Mouse (Mus musculus): Measurements from ENCODE around the gene Slc16a6. TPM values are rescaled to one million over a fixed set of nuclear protein-coding genes. Genes with fewer than 3 reads are reported as not detected.
"Not testable (repeated sequence)": the region's sequence is repeated elsewhere in the genome, so short reads cannot be mapped to it uniquely, and the experiment has no call there.

The Slc16a6 gene
- 1 to 10 TPM; 7.3 to 7.7 TPM for total RNA-seq (2021)
- long read RNA-seq, experiment 1, transcript Slc16a6-203 (6 exons, 2,354 nt): major isoform, 10 of 11 reads
- long read RNA-seq, experiment 1, partial matches to known transcripts: 1 of 11 reads
- long read RNA-seq, experiment 1, other reads (novel, unspliced or antisense): 0 of 11 reads
- long read RNA-seq, experiment 2, transcript Slc16a6-203 (6 exons, 2,354 nt): major isoform, 5 of 8 reads
- long read RNA-seq, experiment 2, partial matches to known transcripts: 1 of 8 reads
- long read RNA-seq, experiment 2, other reads (novel, unspliced or antisense): 2 of 8 reads

DNA sequence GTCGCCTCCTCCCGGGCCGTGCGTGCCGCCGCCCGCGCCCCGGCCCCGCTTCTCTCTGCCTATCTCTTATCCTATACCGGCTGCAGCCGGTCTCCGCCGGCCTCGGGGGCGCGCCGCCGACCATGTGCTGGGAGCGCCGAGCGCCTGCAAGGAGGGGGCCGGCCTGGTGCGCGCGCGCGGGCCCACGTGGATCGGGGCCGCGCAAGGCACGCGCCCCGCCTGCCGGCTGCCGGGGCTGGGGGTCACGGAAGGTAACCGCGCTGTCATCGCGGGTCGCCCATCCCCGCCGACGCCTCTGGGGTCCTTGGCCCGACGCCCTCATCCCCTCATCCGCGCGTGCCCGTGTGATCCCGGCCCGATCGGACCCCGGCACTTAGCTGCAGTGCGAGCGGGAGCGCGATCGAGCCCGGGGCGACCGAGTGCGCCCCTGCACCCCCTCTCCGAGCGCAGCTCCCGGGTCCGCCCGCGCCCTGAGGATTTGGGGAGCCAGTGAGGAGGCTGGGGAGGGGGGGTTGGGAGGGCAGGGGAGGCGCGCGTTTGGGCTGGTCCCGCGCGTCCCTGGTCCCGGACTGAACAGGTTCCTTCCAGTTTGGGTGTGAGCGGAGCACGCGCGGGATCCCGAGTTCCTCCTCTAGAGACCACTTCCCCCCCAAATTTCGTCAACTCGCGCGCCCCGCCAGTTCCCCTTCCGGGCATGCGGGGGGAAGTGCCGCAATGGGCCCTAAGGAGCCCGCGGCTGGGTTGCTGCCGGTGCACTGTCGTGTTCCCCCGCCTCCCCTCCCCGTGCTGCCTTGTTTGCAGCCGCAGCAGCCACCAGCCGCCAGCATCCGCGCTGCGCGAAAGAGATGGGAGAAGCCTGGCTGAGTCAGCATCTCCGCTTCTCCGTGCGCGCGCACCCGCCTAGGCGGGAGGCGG, at the start of gene Slc16a6, which contains the start of gene Arsg:
TSS of gene Slc16a6 (minus strand) at position 428 of the 915 bp plus-strand sequence.
TSS of gene Arsg (plus strand) at position 204 of the 915 bp plus-strand sequence.
- DNase-seq: peak; percentile 76 to 85
- intact Hi-C loops (cut with DNase I): loop anchor here (5.0 kb wide), 1 partner anchor 89 kb away; no protein-coding TSS in a partner anchor

DNA sequence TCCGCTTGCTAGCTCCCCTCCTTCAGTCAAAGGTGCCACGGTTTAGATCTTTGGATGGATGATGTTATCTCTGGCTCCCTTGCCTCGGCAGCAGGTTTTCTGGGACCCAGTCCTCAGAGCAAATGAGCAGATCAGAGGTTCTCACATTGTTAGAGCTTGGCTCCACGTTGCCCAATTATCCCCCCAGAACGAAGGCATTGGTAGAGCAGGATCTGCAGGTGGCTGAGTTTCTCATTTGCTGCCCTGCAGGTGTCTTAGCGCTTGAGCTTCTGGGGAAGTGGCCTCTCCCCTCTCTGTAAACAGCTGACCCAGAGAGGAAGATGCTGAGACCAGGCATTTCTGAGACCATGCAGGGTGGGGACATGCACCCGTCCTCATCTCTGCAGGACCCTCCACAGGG, 47.6 kb upstream of the Slc16a6 start:
- intact Hi-C loops (cut with DNase I): no loop called here

DNA sequence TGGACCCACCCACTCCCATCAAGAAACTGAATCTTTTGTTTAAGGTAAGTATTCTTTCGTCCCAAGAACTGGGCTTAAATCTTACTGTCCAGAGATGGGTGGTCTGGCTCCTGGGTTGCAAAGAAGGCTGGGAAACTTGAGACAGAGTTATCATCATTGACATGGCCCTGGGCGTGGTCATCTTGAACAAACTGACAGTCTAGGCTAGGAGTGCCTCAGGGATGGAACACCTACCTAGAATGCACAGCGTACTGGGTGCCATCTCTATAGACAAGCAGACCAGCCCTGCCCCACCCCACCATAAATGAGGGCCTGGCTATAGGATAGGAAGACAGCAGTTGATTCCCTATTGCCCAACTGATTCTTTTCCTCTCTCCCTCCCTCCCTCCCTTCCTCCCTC, 44.4 kb upstream of the Slc16a6 start:
- DNase-seq: no peak
- intact Hi-C loops (cut with DNase I): no loop called here

More for the DNA sequence above, 47.6 kb upstream of the Slc16a6 start:
- DNase-seq: no peak

DNA sequence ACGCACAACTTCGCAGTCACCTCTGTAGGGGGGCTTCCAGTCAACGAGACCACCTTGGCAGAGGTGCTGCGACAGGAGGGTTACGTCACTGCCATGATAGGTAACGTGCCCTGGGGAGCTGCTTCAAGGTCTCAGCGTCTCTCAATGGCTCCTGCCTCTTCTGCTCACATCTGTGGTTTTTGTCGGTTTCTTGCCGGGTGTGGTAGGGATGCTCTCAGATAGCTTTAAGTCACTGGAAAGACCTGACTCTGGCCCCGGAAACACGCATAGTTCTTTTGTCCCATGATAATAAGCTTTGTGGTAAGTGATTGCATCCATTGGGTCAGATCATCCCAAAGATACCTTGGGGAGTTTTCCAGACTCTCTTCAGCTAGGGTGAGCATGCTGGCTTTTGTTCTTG, 43.9 kb upstream of the Slc16a6 start:
- intact Hi-C loops (cut with DNase I): no loop called here
- no peak for DNase-seq

DNA sequence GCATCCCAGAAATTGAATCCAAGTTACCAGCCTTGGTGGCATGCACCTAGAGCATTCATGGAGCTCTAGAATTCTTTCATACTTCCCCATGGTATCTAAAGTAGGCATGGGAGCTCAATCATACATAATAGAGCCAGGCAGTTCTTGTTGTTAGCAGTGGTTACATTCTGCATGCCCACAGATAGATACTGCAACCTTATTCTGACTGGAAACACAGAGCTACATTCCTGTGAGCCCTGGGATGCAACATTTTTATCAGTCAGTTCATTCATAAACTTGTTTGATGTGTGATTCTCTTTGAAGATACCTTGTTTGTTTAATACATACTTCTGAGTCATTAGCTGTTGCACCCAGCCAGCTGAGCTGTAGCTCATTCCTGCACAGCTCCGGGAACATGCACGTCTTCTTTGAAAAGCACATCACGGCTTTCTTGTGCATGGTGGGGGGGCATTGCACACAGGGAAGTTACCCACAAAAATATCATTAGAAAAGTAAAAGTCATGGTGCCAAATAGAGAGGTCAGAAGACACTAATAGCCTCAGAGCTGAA, 40.7 kb upstream of the Slc16a6 start:
- DNase-seq: no peak
- intact Hi-C loops (cut with DNase I): no loop called here

DNA sequence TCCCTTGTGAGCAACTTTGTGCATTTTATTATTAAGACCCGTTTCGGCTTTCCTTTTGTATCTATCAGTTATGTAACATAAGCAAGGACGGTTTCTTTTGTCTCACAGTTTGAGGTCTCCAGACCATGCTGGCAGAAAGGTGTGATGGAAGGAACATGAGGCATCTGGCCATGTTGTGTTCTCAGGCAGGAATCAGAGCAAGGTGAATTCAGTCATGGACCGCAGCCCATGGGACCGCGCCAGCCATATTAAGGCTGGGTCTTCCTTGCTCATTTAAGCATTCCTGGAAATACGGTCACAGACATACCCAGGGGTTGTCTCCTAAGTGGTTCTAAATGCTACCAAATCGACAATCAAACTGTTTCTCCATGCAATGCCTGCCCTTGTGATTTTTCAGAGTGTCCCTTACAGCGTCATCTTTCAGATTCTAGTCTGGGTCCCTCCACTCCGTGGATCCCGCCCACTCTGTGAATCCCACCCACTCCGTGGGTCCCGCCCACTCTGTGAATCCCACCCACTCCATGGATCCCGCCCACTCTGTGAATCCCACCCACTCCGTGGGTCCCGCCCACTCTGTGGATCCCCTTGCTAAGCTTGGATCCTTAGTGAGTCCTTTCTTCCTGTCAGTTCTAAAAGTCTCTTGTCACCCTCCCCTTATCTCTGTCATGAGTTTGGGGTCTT, 39.7 kb upstream of the Slc16a6 start:
- intact Hi-C loops (cut with DNase I): no loop called here
- no peak for DNase-seq

DNA sequence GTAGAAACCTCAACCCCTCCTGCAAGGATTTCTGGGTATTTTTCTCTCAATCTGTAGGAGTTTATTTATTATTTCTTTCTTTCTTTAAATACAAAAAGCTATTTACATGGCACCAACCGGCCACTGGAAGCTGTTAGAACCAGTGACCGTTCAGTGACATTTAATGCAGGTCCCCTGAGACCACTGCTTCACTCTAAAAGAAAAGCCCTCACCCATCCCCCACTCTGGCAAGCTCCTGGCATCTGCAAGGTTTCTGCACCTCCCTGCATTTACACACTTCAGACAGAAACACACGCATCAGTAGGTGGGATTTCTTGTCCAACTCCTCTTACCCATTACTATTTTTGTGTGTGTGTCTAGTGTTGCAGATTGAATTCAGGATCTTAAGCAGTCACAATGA, 33.7 kb upstream of the Slc16a6 start:
- intact Hi-C loops (cut with DNase I): no loop called here

DNA sequence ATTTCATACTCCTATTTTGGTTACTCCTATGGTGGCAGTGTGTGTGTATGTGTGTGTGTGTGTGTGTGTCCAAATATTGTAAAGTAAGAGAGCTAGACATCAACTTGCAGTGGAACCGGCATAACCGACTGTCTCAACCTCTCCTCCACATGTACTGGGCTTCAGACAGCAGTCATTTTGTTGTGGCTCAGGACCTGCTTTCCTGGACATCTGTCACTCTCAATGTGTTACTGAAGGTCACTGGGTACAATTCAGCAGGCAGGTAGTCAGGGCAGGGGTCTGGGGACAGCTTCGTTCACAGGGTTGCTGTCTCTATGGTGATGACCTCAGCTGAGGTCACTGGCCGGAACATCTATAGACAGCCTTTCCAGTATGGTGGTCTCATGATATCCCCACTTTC, 32.4 kb upstream of the Slc16a6 start:
- no peak for DNase-seq
- intact Hi-C loops (cut with DNase I): no loop called here

More for the DNA sequence above, 33.7 kb upstream of the Slc16a6 start:
- no peak for DNase-seq

DNA sequence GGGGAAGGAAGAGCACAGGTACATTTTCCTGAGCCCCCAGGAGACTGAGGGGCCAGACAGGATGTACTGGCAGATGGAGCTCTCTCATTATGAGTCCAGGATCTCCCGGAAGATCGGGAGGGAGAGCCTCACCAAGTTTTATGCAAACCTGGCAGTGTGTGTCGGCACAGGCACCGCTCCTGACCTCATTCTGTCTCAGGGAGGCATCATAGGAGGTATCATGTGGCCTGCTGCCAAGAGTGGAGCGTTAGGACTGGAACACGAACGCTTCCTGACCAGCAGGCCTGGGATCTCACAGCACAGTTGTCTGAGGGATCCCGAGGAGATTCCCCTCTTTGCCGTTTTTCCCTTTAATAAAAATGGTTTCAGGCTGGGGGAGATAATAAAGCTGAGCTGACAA, 31.6 kb upstream of the Slc16a6 start:
- intact Hi-C loops (cut with DNase I): loop anchor here (5.0 kb wide), 1 partner anchor 47 kb away; no protein-coding TSS in a partner anchor
- peak; percentile 42 to 54 for DNase-seq

DNA sequence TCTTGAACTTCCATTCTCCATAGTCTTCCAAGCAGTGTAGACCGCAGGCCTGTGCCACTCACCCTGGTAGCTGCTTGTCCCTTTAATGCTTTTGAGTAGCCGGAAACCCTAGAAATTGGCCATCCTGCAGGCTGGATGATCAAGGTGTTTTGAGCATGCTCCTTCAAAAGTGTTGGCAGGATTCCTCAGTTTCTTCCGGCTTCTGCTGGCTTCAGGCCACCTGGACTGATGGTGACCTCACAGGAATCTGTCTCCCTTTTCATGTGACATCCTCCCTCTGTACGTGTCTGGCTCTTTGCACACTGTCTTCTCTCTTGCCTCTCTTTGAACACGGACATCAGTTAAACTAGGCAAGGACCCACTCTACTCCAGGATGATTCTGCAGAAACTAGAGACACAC, 26.8 kb upstream of the Slc16a6 start:
- peak; percentile 36 to 47 for DNase-seq
- intact Hi-C loops (cut with DNase I): loop anchor here (5.0 kb wide), 1 partner anchor 52 kb away; no protein-coding TSS in a partner anchor

DNA sequence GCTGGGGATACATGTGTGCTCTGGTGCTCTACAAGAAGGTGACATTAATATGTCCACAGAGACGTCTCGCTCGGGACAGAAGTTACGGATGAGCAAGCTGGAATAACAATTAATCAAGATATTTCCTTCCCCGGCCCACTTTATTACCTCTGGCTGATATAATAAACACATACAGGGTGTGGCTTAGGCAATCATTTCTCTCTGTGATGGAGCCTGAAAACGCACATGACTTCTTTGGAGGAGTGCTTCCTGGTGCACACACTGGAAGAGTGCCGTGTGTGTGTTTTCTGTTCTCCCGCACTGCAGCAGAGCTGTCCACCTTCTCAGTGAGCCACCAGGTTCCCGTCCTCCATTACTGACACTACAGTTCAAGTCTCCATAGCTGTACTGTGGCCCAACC, 24.6 kb upstream of the Slc16a6 start:
- no peak for DNase-seq
- intact Hi-C loops (cut with DNase I): no loop called here

DNA sequence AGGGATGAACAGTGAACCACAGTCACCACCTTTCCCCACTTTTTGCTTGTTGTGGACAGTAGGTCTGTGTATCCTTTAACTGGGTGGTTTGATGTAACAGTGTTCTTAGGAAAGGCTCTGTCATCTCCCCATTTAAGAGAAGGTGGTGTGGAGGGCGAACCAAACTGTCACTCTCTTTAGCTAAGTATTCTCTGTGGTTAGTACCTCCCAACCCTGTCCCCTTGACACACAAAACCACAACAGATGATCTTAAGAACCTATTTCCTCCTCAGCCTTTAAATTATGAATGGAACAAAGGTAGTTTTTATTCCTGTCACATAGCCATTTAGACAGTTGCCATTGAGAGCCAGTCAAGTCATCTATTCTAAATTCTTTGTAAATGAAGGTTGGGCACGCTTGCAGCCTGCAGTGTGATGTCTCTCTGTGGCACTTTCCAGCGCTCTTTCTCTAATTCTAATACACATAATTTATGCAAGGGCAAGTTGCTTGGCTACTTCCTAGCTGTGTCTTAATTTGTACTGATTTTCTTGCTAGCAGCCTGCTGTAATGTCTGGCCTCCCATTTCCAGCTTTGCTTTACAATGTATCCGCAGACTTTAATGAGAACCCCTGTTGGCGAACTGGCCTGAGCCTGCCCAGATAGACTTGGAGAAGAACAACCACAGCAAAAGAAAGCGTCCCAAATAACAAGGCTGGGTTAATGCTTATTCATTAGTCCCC, 23.8 kb upstream of the Slc16a6 start:
- intact Hi-C loops (cut with DNase I): no loop called here
- no peak for DNase-seq

DNA sequence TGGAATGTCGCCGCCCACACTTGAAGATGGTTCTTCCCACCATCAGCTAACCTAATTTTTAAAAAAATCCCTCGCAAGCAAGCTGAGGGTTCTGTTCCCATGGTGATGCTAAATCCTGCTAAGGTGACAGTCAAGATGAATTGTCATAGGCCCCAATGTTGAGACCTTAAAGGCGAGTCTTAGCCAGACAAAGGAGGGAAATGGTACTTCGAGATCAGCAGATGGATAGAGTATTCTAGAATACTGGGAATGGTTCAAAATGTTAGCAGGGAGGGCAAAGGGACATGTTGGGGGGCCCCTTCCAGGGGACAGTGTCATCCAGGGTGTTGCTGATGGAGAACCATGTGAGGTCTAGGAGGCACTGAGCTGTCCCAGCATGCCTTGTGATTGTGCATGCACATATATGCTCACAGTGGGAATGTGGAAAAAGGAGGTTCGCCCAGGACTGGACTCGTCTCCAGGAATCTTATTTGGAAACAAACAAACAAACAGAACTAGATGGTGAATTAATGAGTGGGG, 23.1 kb upstream of the Slc16a6 start:
- intact Hi-C loops (cut with DNase I): no loop called here

DNA sequence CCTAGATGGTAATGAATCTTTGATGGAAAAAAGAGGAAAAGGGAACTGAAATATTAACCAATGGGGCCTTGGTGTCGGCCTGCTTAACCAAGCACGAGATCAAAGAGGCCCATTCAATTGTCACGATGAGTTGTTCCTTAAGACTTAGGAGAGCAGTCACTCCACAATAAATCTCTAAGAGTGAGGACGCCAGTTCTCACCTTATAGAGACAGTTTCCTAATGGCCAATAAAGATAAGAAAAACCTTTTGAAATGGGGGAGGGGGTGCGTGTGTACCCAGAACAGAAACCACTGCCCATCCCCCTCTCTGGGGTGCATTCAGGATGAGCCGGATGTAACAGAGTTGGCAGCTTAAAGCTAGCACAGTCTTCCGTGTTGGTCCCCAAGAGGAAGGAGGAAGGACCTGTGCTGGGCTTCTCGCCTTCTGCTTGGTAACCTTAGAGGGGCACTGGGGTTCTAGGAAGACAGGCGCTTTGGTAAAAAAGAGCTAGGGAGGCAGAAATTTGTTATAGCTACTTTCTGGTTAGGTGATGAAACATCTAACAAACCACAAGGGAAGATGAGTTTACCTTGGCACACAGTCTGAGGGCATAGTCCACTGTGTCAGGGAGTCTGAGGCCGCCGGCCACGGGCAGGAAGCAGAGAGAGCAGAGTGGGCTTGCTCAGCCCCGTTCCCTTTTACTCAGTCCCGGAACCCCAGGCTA, 22.5 kb upstream of the Slc16a6 start:
- intact Hi-C loops (cut with DNase I): no loop called here

More for the DNA sequence above, 23.1 kb upstream of the Slc16a6 start:
- no peak for DNase-seq

DNA sequence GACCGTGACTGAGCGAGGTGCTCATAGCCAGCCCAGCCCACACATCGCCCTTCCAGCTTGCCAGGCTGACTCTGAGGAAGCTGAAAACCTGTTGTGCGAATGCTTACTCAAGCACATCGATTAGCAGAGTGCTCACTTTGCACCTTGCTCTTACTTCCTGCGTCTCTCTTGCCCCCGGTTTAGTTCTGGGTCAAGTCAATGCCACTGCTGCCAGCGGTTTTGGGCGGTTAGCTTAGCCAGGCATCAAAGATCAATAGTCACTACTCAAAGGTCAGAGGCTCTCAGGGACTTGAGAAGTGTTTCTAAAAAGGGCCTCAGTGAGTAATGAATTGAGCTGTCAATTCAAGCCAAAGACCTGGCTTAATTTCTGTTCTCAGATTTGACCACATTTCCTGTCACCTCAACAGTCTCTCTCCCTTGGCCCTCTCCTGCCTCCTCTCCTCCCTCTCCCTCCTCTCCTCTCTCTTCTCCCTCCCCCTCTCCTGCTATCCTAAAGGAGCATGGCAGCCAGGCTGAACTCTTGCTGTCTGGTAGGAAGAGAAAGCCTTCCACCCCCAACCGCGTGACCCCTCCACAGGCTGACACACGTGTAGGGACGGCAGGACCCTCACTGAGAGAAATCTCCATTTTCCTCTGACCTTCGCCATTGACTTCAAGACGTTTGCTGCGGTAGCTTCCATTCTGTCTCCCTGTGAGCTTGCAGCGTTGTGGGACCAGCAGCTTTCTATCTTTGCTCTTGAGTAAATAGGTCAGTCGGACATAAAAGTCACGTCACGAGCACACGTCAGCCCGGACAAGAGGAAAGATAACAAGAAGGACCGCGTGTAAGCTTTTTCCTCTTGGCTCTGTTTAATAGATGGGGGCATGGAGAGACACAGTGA, 21.7 kb upstream of the Slc16a6 start:
- intact Hi-C loops (cut with DNase I): no loop called here
- DNase-seq: no peak

More for the DNA sequence above, 22.5 kb upstream of the Slc16a6 start:
- DNase-seq: no peak

DNA sequence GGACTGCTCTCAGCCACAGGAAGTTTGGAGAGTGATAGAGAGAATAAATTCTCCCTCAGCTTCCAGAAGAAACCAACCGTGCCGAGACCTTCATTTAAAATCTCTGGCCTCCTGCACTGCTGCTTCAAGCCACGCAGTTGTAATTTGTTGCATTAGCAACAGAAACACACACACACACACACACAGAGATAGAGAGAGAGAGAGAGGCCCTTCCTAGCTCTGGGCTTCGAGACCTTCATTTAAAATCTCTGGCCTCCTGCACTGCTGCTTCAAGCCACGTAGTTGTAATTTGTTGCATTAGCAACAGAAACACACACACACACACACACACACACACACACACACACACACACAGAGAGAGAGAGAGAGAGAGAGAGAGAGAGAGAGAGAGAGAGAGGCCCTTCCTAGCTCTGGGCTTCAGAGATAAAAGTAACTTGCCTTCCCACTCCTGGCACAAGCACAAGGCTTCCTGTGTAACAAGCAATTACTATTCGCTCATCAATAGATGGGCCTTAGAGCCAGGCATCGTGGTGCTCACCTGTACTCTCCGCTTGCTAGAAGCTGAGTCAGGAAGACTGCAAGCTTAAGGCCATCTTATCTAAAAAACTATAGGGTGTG, 19.6 kb upstream of the Slc16a6 start:
- intact Hi-C loops (cut with DNase I); DNase-seq: not testable (repeated sequence)

DNA sequence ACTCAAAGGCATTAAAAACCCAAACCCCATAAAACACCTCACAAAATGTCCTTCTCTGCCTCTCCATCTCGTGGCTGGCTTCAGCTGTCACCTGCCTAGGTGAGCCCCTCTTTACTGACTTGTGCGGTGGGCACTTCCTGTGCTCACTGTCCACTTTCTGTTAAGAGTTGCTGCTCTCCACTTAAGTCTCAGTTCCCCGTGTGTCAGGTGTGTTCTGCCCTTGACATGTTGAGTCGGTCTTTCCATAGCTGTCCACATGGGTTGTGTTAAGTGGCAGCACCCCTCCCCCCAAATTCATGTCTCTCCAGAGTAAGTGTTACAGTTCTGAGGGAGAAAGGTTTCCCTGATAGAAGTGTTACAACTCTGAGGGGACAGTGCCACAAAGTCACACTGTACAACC, 18.4 kb upstream of the Slc16a6 start:
- intact Hi-C loops (cut with DNase I): no loop called here
- DNase-seq: no peak

DNA sequence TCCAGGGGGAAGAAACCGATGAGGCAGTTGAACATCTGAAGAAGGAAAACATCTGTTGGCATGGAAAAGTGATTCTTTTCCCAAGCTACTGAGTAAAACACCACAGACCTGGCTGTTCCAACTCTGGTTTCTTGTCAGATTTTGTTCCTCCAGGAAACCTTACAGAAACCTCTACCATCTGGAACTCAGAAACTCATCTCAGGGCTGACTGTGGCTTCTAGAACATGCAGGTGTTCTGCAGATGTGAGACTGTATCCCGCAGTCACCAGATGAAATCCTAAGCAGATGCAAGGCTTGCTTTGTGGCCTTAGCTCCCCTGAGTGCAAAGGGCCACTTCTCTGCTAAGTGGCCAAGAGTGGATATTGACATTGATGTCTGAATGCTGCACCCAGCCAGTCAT, 16.4 kb upstream of the Slc16a6 start:
- DNase-seq: no peak
- intact Hi-C loops (cut with DNase I): no loop called here

All from heart, postnatal 14 days (tissue).